Mouse (Mus musculus) liver, embryonic 11.5 days (tissue): ENCODE measurements at regions not wholly inside any gene's neighbourhood (a gene's known extent, or its start where the extent isn't known, plus 50 kb on each side); places are given as distances from the start of the nearest gene placed in this dataset.
A peak's percentile ranks its signal among the peaks of the same experiment; 100 is the strongest.

Source experiments
- ATAC-seq: fragments of 200-750 bp; cut with Nextera tagmentation; replicated peaks from 2 replicates; pipeline ENCODE4 v1.8.0; 2017; ENCODE audit warnings: moderate number of reproducible peaks, mild to moderate bottlenecking, moderate TSS enrichment, moderate library complexity; ENCODE audit not compliant: low FRiP score
- DNase-seq: peaks from one replicate; pipeline ENCODE4 v3.0.0-alpha.2; 2017; ENCODE audit warnings: low spot score
- H3K27ac ChIP-seq: fragments of 300-500 bp; sonication (generic); 2 replicates; pipeline ENCODE4 v1.5.1; 2014; ENCODE audit warnings: mild to moderate bottlenecking, low read depth, low read length, control low read depth
- H3K27me3 ChIP-seq: fragments of 300-500 bp; sonication (generic); replicated peaks from 2 replicates; pipeline ENCODE4 v1.6.1; 2014; ENCODE audit warnings: low read length, mixed read lengths; ENCODE audit not compliant: control insufficient read depth, insufficient read depth
- H3K36me3 ChIP-seq: fragments of 300-500 bp; sonication (generic); 2 replicates; pipeline ENCODE4 v1.6.1; 2014; ENCODE audit warnings: mild to moderate bottlenecking, low read length, moderate library complexity, mixed read lengths; ENCODE audit not compliant: control insufficient read depth, insufficient read depth
- H3K4me1 ChIP-seq: fragments of 300-500 bp; sonication (generic); replicated peaks from 2 replicates; pipeline ENCODE4 v1.6.1; 2014; ENCODE audit warnings: low read length, mixed read lengths; ENCODE audit not compliant: control insufficient read depth, insufficient read depth
- H3K4me2 ChIP-seq: fragments of 300-500 bp; sonication (generic); 2 replicates; pipeline ENCODE4 v1.6.1; 2014; ENCODE audit warnings: mild to moderate bottlenecking, control low read depth, moderate library complexity
- H3K4me3 ChIP-seq: fragments of 300-500 bp; sonication (generic); 2 replicates; pipeline ENCODE4 v1.5.1; 2014; ENCODE audit warnings: low read depth, low read length, control low read depth
- H3K9ac ChIP-seq: fragments of 300-500 bp; sonication (generic); 2 replicates; pipeline ENCODE4 v1.6.1; 2014; ENCODE audit warnings: low read depth, low read length, control low read depth
- H3K9me3 ChIP-seq: fragments of 300-500 bp; sonication (generic); 2 replicates; pipeline ENCODE4 v1.6.1; 2016; ENCODE audit warnings: low read length, inconsistent platforms, mixed read lengths; ENCODE audit not compliant: control insufficient read depth
- WGBS: fragments of 180-500 bp; shearing (Covaris S2); extraction: QIAGEN DNeasy Blood & Tissue Kit; methylation state at CpG from one replicate; pipeline ENCODE4 v1.1.7; 2014; 5-methylcytosine and 5-hydroxymethylcytosine counted together

GRCm38 (mm10) chrX:42332906-42333305, 156.6 kb upstream of the Tex13c2 start:
- 75% methylated on average over 7 of the region's 7 CpGs for WGBS
- Histone ChIP-seq H3K36me3 (no peaks in the 10 kb centered on the region), H3K27me3 (no peaks in the 10 kb centered on the region), H3K9ac (no peak overlapping the region), H3K9me3 (no peaks in the 10 kb centered on the region), H3K4me2 (no peak overlapping the region), H3K27ac (no peak overlapping the region), H3K4me3 (no peak overlapping the region), H3K4me1 (no peaks in the 10 kb centered on the region)
- ATAC-seq (no peak), DNase-seq (no peak)

GRCm38 (mm10) chrX:42333631-42334030, 155.9 kb upstream of the Tex13c2 start:
- WGBS = 59% methylated on average over 4 of the region's 4 CpGs
- no peak for DNase-seq

GRCm38 (mm10) chrX:42334794-42335193, 154.7 kb upstream of the Tex13c2 start:
- no peaks in the 10 kb centered on the region for H3K9me3 ChIP-seq
- no peak overlapping the region for H3K27ac ChIP-seq
- H3K9ac ChIP-seq = no peak overlapping the region
- no peaks in the 10 kb centered on the region for H3K36me3 ChIP-seq
- H3K4me2 ChIP-seq = no peak overlapping the region
- ATAC-seq = no peak
- H3K27me3 ChIP-seq = no peaks in the 10 kb centered on the region
- no peak for DNase-seq
- H3K4me1 ChIP-seq = no peaks in the 10 kb centered on the region
- 82% methylated on average over 2 of the region's 2 CpGs for WGBS
- H3K4me3 ChIP-seq = no peak overlapping the region

More at GRCm38 (mm10) chrX:42333631-42334030, 155.9 kb upstream of the Tex13c2 start:
- Histone ChIP-seq H3K4me2 (no peak overlapping the region), H3K27me3 (no peaks in the 10 kb centered on the region), H3K9ac (no peak overlapping the region), H3K4me1 (no peaks in the 10 kb centered on the region), H3K4me3 (no peak overlapping the region), H3K27ac (no peak overlapping the region), H3K9me3 (no peaks in the 10 kb centered on the region), H3K36me3 (no peaks in the 10 kb centered on the region)
- ATAC-seq = no peak

- H3K4me1 ChIP-seq = no peaks in the 10 kb centered on the region
- no peak for ATAC-seq
- no peak overlapping the region for H3K4me2 ChIP-seq
- no peaks in the 10 kb centered on the region for H3K36me3 ChIP-seq
- no peak for DNase-seq
- H3K9ac ChIP-seq = no peak overlapping the region
- 81% methylated on average over 3 of the region's 3 CpGs for WGBS
- no peaks in the 10 kb centered on the region for H3K9me3 ChIP-seq
- H3K27ac ChIP-seq = no peak overlapping the region
- H3K27me3 ChIP-seq = no peaks in the 10 kb centered on the region
- no peak overlapping the region for H3K4me3 ChIP-seq
These were observed 152.7 kb upstream of the Tex13c2 start for GRCm38 (mm10) chrX:42336772-42337171.

- no peaks in the 10 kb centered on the region for H3K4me1 ChIP-seq
- no peak overlapping the region for H3K4me3 ChIP-seq
- H3K9me3 ChIP-seq = no peaks in the 10 kb centered on the region
- ATAC-seq (no peak), DNase-seq (no peak)
- 52% methylated on average over 7 of the region's 7 CpGs for WGBS
- no peak overlapping the region for H3K9ac ChIP-seq
- H3K36me3 ChIP-seq = no peaks in the 10 kb centered on the region
- H3K4me2 ChIP-seq = no peak overlapping the region
- H3K27ac ChIP-seq = no peak overlapping the region
- H3K27me3 ChIP-seq = no peaks in the 10 kb centered on the region
These were observed 147.1 kb upstream of the Tex13c2 start for GRCm38 (mm10) chrX:42342362-42342761.

GRCm38 (mm10) chrX:42342951-42343879, 146.3 kb upstream of the Tex13c2 start:
- DNase-seq = no peak
- Histone ChIP-seq H3K4me3 (no peak overlapping the region), H3K4me1 (no peaks in the 10 kb centered on the region), H3K4me2 (peak overlapping the region; percentile 37), H3K9ac (no peak overlapping the region), H3K9me3 (no peaks in the 10 kb centered on the region), H3K27ac (no peak overlapping the region), H3K27me3 (no peaks in the 10 kb centered on the region), H3K36me3 (no peaks in the 10 kb centered on the region)
- no peak for ATAC-seq
- 14% methylated on average over 16 of the region's 16 CpGs for WGBS

GRCm38 (mm10) chrX:42352610-42353254, 136.8 kb upstream of the Tex13c2 start:
- 86% methylated on average over 5 of the region's 5 CpGs for WGBS
- no peak overlapping the region for H3K27ac ChIP-seq

GRCm38 (mm10) chrX:42359381-42360172, 129.9 kb upstream of the Tex13c2 start:
- Histone ChIP-seq H3K4me1 (no peaks in the 10 kb centered on the region), H3K36me3 (no peaks in the 10 kb centered on the region), H3K9me3 (no peaks in the 10 kb centered on the region), H3K4me2 (peak overlapping the region; percentile 47), H3K9ac (no peak overlapping the region), H3K4me3 (no peak overlapping the region), H3K27me3 (no peaks in the 10 kb centered on the region), H3K27ac (no peak overlapping the region)
- DNase-seq (no peak), ATAC-seq (no peak)
- WGBS = 56% methylated on average over 9 of the region's 12 CpGs

More at GRCm38 (mm10) chrX:42352610-42353254, 136.8 kb upstream of the Tex13c2 start:
- no peaks in the 10 kb centered on the region for H3K36me3 ChIP-seq
- DNase-seq (no peak), ATAC-seq (no peak)
- no peaks in the 10 kb centered on the region for H3K4me1 ChIP-seq
- H3K27me3 ChIP-seq = no peaks in the 10 kb centered on the region
- H3K9me3 ChIP-seq = no peaks in the 10 kb centered on the region
- H3K4me3 ChIP-seq = no peak overlapping the region
- no peak overlapping the region for H3K9ac ChIP-seq
- no peak overlapping the region for H3K4me2 ChIP-seq
